Mouse (Mus musculus) megakaryocyte-erythroid progenitor cell, adult 5-6 weeks (primary cell): ENCODE results near the gene Ube2j1. TPM values are rescaled to one million over a fixed set of nuclear protein-coding genes. Genes with fewer than 3 reads are reported as not detected.
A peak's percentile ranks its signal among the peaks of the same experiment; 100 is the strongest.

Source experiments
- ATAC-seq: replicated peaks from 2 replicates; pipeline ENCODE4 v1.8.0; 2016; ENCODE audit warnings: mild to moderate bottlenecking, inconsistent platforms; ENCODE audit not compliant: severe bottlenecking, poor library complexity, low FRiP score, low TSS enrichment
- total RNA-seq, 2 experiments: library from RNA; stranded (forward) in 1 of 2; stranded (reverse) in 1 of 2; fragments of 200-1000, 215-1000 nt in 1 of 2; fragments of >200 nt in 1 of 2; fragmentation: Nextera tagmentation in 1 of 2; gene quantifications; 2 replicates each; pipeline ENCODE4 v1.2.3; 2014 to 2017

Gene Ube2j1
- total RNA-seq, 2 experiments from 2014 or later = 48.0 to 51.3 TPM

DNA sequence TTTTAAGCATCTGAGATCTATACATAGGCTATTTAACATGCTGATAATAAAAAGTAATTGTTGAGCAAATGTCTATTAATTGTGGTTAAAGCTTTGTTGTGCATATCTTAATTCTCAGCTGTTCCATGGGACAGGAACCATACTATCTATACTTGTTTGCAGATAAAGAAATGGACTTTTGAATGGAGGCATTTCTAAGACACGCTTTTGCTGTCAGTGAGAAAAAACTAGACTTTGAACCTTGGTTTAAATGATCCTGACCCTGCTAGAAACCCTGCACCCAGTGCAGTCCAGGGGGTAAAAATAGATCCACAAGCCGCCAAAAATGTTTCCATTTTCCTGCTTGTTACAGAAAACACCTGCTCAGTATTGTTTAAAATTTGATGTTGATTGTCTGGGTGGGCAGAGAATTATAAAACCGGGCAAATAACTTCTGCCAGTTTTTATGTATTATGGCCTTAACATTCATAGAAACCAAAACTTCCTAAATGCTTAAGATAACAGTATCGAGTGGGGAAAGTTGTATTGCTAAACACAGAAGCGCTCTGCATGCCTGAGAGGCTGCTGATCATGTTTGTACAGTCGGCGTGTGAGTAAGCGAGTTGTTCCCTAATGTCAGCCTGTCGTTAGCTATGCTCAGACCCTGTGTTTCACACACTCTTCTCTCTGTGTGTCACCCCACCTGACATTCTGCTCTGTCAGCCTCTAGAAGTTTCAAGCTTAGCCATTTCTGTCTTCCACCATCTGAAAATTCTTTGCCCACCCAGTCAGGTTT is 23.6 kb upstream of the Ube2j1 start:
- ATAC-seq = no peak

DNA sequence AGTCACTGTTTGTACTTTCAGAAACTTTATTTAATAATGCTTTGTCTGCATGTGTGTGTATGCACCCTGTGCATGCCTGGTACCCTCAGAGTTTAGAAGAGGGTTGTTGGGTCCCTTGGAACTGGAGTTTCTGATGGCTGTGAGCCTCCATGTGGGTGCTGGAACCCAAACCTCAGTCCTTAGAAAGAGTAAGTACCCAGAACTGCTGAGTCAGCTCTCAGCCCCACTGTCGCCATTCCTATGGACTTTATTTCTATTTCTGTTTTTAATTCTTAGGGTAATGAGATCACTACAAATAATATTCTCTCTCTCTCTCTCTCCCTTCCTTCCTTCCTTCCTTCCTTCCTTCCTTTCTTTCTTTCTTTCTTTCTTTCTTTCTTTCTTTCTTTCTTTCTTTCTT is 21.1 kb upstream of the Ube2j1 start:
- no peak for ATAC-seq

DNA sequence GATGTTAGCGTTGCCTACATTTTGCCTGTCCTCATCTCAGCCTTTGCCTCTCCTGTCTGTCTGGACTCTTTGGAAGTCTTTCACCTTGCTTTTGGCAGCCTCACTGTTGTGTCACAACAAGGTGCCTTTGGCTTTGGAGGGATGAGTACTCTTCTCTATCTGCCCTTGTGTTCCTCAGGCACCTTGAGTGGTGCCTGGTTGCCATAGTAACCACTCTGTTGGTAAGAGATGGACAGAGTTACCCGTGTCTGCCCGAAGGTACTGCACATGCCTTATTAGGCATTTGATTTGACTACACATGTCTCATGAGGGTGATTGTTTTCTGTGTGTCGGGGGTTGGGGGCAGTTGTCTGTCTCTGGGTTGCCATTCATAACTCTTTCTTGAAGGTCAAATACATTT is 18.7 kb upstream of the Ube2j1 start:
- ATAC-seq = no peak

DNA sequence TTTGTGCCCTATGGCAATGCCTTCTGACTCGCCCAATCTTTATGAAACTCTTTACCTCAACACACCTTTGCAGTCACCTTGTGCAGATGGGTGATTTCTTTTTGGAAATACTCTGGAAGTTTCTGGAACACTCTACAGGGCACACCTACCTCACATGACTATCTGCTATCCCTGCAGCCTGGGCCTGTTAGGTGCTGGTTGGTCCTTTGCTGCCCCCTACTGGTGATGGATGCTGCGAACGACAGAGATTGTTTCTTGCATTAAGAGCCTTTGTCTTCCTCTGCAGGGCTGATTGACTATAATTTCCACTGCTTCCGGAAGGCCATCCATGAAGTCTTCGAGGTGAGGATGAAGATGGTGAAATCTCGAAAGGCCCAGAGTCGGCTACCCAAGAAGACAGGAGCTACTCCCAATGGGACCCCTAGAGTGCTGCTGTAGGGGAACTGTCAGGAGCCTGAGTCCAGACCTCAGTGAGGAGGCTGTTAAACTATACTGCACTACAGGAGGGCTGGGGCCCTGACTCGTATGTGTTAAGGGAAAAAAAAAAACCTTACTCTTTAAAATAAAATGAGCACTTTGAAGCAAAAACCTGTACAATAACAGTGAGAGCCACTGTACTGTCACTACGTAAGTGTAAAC is 12.7 kb upstream of the Ube2j1 start:
- peak; percentile 95 for ATAC-seq

DNA sequence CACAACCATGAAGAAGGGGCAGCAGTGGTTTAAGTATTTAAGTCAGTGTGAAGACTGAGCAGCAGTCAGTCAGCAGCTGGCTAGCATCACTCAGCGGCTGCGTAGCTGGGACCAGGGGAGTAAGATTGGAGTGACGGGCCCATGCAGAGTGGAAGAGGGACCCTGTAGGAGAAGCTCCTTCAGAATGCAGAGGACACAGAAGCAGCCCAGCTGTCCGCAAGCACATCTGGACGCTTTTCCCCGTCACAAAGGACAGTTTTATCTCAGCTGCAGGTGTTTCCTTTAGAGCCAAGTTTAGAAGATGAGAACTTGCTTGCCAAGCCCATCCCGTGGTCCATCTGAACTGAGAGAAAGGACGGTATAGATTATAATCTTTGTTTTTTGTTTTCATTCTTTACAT is 6.8 kb upstream of the Ube2j1 start:
- no peak for ATAC-seq

DNA sequence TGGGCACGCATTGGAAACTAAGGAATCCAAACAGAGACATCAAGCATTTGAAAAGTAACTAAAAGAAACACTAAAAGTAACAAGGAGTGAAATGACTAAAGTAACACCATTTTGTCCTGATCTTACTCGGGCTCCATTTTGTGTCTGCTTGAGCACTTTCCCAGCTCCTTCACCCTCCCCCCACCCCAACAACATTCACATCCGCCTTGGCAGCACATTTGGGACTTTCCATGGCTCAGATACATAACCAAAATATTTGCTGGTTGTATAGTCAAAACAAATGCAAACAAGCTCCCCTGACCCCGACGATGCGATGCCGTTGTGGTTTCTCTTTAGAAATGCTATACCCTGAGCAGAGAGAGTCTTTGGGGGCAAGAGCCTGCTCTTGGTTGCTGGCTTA is 2.1 kb upstream of the Ube2j1 start:
- no peak for ATAC-seq

DNA sequence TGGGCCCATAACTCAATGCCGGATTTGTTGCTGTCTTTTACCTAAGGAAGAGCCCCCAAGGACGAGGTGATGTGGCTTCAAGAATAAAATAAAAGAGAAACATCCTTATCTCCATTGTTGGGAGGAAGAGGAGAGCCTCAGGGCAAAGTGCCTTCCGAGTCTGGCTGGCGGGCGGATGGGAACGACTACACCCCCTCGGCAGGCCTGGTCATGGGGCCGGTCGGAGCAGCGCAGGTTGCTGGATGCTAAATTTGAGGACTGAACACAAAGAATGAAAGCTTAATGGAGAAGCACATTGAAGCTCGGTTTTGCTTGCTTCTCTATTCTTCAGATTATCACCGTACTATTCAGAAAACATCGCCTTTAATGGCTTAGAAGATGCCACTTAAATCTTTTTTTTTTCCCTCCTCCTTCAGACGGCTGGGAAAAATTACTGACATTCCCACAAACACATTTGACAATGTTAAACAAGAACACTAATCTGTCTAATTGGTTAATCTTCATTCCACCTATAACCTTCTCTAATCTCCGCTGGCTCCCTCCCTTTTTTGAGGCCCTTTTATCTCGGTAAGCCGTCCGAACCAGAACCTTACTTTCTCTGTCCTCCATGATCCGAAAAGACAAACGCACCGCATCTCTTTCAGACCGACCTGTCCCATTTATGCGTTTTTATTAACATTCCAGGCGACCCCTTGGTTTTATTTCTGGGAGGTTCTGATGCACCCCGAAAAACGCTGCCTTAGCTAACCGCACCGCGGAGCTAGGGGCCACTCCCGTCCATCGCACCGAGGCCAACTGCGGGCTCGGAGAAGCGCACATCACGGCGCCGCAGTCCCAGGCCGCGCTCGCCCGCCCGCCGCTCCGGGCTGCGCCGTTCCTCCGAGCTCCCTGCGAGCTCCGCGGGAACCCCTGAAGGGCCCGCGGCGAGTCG is 687 bp upstream of the Ube2j1 start:
- ATAC-seq = peak; percentile 49

DNA sequence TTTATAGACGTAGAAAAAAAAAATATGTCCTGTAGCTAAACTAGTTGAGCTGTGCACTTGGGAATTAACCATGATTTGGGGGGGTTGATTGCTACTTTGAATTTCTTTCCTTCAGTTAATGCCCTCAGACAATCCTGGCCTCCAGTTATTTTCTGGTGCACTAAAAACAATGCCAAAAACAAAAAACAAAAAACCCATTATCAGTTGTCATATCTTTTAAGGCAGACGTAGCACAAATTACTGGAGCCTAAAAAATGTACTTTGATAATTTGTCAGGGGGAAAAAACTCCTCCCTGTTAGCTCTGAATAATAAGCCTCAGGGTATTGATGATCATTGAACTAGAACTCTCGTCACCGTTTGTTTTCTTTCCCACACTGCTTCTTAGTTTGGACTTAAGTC is 829 bp downstream of the Ube2j1 start:
- no peak for ATAC-seq

DNA sequence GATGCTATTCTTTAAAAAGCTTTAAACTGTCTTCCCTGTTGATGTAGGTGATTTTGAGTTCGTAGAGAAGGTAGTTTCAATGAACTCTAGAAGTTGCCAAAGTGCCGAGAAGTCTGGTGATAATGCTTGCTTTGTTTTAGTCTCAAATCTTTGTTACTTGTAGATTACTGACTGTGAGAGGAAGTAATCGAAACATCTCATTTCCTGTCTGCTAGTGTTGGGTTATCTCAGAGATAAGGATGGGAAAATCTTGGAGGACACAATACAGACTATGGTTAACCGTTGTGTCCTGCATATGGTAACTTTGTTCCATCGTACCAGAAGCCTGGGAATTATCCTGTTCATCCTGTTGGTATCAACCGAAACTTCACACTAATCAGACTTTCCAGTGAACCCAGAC is 2.3 kb downstream of the Ube2j1 start:
- ATAC-seq = no peak

DNA sequence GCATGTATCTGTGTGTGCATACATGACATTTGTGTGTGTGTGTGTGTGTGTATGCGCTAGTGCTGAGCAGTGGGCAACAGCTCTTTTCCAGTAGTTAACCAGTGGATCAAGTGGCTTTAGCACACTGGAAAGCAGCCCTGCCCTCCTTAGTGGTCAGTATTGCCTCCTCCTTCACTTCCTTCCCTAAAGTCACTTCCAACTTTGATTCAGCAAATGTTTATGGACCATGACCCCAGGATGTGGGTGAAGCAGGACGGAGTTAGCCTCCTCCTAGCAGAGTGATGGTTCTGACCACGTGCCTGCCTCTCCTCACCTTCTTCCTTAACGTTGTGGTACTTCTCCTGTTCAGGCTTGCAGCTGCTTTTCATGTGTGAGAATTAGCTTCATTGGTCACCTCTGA is 8.6 kb downstream of the Ube2j1 start:
- ATAC-seq = no peak

DNA sequence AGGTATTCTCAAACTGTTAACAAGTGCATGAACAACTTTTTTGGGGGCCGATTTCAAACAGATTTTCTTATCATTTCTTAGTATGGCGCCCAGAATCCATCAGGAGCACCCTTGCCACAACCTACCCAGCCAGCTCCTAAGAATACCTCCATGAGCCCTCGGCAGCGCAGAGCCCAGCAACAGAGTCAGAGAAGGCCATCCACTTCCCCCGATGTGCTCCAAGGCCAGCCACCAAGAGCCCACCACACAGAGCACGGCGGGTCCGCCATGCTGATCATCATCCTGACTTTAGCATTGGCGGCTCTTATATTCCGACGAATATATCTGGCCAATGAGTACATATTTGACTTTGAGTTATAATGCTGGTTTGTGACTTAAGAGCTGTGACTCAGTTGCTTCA is 18.4 kb downstream of the Ube2j1 start:
- ATAC-seq = no peak

DNA sequence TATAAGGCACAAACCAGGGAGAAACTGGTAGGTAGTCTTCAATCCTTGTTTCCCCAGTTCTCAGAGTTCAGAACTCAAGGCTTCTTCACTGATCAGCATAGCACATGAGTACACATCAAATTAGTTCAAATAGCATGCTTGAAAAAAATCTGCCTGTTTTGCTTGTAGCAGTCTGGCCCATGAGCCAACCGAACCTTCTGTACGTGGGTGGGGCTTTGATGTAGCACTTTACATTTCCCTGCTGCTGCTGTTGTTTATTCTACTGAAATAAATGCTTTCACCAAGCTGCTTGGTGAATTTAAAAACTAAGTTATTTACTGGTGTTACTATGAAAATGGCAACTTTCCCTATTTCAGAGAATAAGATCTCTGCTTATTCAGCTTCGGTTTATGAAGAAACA is 20.8 kb downstream of the Ube2j1 start:
- no peak for ATAC-seq

DNA sequence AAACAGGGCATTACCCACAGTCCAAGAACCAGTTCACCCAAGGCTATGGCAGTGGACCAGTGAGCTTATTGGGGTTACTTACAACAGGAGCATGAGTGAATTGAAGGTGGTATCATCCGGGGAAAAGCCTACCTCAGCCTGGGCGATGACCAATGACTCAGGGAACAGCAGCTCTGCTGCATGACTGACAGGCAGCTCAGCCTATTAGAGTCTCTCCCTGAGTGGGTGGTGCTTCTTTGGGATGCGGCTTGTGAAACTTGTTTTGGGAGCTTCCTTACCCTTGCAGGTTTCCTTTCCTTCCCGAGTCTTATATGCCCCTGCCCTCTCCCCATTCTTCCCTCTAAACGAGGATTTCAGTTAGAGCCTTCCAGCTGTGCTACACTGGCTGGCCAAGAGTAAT is 21.4 kb downstream of the Ube2j1 start:
- ATAC-seq = no peak

DNA sequence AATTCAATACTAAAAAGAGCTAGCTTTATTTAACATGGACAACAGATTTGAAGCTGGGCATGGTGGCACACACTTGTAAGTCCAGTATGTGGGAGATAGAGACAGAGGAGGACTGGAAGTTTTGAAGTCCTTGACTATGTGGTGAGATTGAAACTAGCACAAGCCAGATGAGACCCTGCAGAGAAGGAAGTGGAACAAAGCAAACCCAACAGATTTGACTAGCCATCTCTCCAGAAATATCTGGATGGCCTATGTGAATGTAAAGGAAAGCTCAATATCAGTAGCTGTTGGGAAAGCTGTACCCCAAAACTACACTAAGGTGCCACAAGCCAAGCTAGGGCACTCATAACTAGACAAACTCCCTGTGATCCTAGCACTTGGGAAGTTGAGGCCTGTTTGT is 23.2 kb downstream of the Ube2j1 start:
- ATAC-seq = no peak

DNA sequence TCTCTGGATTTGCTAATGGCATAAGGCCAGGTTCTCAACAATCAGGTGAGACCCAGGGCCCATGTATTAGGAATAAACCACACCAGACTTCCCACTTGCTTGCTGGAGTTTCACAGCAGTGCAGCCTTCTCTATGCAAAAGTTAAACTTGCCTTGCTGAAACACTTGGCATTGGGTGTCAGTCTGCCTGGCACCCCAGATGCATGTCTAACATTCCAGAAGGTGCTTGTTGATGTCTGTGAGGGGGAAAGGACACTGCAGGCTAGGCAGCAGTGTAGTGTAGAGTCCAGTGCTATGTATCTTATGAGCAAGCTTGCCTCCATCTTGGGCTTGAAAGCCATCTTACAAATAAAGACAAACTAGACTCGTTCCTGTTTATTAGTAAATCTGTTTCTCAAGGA is 25.1 kb downstream of the Ube2j1 start:
- no peak for ATAC-seq

DNA sequence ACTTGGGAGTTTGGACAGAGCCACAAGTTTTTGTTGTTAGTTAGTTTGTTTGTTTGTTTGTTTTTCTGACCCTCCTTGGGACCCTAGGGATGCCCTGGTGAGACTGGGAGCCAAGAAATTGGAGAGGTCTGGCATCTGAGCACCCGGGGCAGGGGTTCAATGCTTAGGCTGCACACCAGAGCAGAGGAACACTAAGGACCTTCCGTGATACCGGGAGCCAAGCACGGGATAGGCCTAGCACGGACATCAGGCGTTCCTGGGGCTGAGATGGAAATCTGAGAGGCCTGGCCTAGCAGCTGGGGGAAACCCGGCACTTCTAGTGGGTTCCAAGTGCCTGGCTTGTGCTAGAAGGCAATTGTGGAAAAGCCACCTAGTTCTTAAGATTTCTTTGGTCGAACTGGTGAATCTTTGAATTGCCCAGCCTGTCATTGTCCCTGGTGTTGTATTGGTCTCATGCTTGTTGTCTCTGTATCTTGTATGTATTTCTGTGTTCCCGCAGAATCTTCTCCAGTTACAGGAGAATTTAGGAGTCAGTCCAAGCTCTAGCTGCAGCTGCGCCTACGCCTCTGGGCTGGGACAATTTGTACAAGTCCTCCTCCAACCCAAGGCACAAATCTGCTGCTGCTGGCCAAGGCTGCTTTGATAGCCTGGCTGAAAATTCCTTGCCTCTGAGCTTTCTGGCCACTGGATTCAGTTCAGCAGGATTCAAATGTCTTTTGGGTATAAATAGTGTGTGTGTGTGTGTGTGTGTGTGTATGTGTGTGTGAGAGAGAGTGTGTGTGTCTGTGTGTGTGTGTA is 26.9 kb downstream of the Ube2j1 start:
- ATAC-seq = no peak

DNA sequence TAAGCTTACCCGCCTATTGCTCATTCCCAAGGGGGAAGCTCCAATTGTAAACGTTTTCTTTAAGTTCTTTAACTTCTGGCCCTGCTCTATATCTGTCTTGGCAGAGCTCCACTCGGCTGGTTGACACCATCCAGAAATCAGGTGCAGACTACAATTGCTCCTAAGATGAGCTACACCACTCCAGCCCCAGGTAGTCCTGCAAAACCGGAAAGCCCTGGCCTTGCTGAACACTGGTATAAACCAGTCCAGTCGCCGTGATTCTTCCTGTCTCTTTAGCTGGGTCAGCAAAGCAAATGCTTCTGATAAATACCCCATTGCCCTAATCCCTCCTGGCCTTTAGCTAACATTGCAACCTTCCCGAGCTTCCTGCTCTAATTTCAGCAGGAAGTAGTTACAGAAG is 29.9 kb downstream of the Ube2j1 start:
- ATAC-seq = no peak

DNA sequence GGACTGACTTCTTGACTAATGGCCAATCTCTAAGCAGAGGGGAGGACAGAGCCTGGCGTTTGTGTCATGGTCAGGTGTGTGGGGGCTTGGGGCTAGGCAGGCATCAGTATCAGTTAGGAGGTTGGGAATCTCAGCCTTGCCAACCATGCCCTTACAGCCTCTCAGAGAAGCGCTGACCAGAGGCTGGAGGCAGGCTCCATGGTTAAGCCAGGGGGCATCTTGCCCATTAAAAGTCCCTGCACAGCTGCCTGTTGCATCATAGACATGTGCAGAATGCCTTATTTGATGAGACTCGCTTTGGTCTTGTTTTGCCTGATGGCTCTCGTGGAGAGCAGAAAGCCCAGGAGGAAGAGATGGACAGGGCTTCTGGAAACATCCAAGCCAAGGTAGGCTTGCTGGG is 31.8 kb downstream of the Ube2j1 start, which contains the start of gene Gabrr2:
Gabrr2 (plus strand) TSS at position 19 of the 400 bp plus-strand sequence.
- no peak for ATAC-seq

DNA sequence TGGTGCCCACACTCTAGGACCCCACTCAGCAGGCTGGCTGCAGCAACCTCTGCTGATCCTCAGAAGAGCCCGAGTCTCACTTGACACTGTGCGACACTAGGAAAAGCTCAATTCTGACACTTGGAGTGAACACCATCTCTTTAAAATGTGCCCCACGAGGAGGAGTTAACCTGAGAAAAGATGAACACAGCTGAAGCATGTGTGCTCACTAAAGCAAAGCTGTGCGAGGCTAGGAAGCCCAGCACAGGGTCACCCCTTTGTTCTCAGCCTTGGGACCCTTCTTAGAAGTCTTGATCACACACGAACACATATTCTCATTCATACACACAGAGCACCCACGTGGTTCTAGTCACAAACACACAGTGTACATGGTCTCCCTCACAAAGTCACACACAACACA is 33.8 kb downstream of the Ube2j1 start:
- no peak for ATAC-seq
